Mouse (Mus musculus) intestine, postnatal 0 days (tissue): Measurements from ENCODE around the gene Cd3e. TPM values are rescaled to one million over a fixed set of nuclear protein-coding genes. Genes with fewer than 3 reads are reported as not detected.
"Not testable (repeated sequence)": the region's sequence is repeated elsewhere in the genome, so short reads cannot be mapped to it uniquely, and the experiment has no call there.

Experiments
- ATAC-seq: fragments of 200-750 bp; cut with Nextera tagmentation; 2 replicates; pipeline ENCODE4 v1.8.0; 2017; ENCODE audit warnings: mild to moderate bottlenecking, moderate TSS enrichment, moderate library complexity
- H3K27ac ChIP-seq: fragments of 300-500 bp; sonication (generic); 2 replicates; pipeline ENCODE4 v1.5.1; 2014; ENCODE audit warnings: mild to moderate bottlenecking, low read depth, low read length, moderate library complexity
- H3K27me3 ChIP-seq: fragments of 300-500 bp; sonication (generic); replicated peaks from 2 replicates; pipeline ENCODE4 v1.6.1; 2014; ENCODE audit warnings: low read length, mixed read lengths; ENCODE audit not compliant: control insufficient read depth, insufficient read depth
- H3K36me3 ChIP-seq: fragments of 300-500 bp; sonication (generic); 2 replicates; pipeline ENCODE4 v1.6.1; 2014; ENCODE audit warnings: mild to moderate bottlenecking, moderate library complexity; ENCODE audit not compliant: control insufficient read depth, insufficient read depth
- H3K4me1 ChIP-seq: fragments of 300-500 bp; sonication (generic); replicated peaks from 2 replicates; pipeline ENCODE4 v1.6.1; 2014; ENCODE audit warnings: antibody characterized with exemption, low read length, mixed read lengths; ENCODE audit not compliant: control insufficient read depth, insufficient read depth
- H3K4me2 ChIP-seq: fragments of 300-500 bp; sonication (generic); replicated peaks from 2 replicates; pipeline ENCODE4 v1.6.1; 2014; ENCODE audit warnings: low read depth, mild to moderate bottlenecking, moderate library complexity
- H3K4me3 ChIP-seq: fragments of 300-500 bp; sonication (generic); 2 replicates; pipeline ENCODE4 v1.5.1; 2014; ENCODE audit warnings: low read depth, low read length
- H3K9ac ChIP-seq: fragments of 300-500 bp; sonication (generic); 2 replicates; pipeline ENCODE4 v1.6.1; 2014; ENCODE audit warnings: mild to moderate bottlenecking, low read depth, low read length
- H3K9me3 ChIP-seq: fragments of 300-500 bp; sonication (generic); 2 replicates; pipeline ENCODE4 v1.6.1; 2016; ENCODE audit warnings: mixed run types; ENCODE audit not compliant: control insufficient read depth
- CTCF ChIP-seq: sonication (generic); IDR thresholded peaks from 2 replicates; pipeline ENCODE4 v1.5.1; 2016; ENCODE audit warnings: low read depth, mild to moderate bottlenecking, control low read depth, antibody characterized with exemption, moderate library complexity
- WGBS: fragments of 180-500 bp; shearing (Covaris S2); extraction: QIAGEN DNeasy Blood & Tissue Kit; methylation state at CpG from one replicate; pipeline ENCODE4 v1.1.7; 2014; 5-methylcytosine and 5-hydroxymethylcytosine counted together
- polyA plus RNA-seq: library from polyadenylated mRNA; unstranded; fragments of >200 nt; fragmentation: Nextera tagmentation; extraction: Ambion mirVana; gene quantifications from 2 replicates; pipeline ENCODE4 v1.2.1, GENCODE M21; 2015

Gene Cd3e
- polyA plus RNA-seq, 1 experiment from 2014 or later: 0.74 TPM

- WGBS: 60% methylated on average over 1 of the region's 1 CpGs
- Histone ChIP-seq H3K36me3 (no peaks in the 10 kb centered on the region), H3K27me3 (0 out of 2 replicates have a peak, but pooled peaks cover 9% of the 10 kb centered on the region), H3K9me3 (no peaks in the 10 kb centered on the region), H3K4me2 (no peak overlapping the region), H3K9ac (no peak overlapping the region), H3K4me3 (no peak overlapping the region), H3K27ac (no peak overlapping the region), H3K4me1 (peaks cover 4% of the 10 kb centered on the region; the same call in 1 of the 2 replicates)
- no peak for ATAC-seq
- peak; percentile 42 for TF ChIP-seq CTCF
Measured at GRCm38 (mm10) chr9:44969450-44969849, 40.0 kb downstream of the Cd3e start.

DNA sequence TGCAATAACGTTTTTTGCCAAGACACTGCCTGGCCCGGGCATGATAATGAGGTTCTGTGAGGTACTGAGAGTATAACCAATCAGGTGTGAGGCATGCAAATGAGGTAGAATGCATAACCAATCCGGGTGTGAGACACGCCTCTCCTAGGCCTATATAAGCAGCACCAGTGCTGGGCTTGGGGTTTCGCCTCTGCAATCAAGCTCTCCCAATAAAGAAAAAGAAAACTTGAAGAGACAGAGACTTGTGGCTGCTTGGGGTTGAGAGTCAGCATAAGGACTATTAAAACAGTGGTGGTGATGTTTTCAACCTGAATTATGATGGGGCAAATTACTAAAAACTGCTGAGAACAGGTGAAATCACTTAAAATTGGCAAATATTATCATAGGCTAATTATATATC lies 41.7 kb downstream of the Cd3e start:
- not testable (repeated sequence) for ATAC-seq, H3K4me3 ChIP-seq, H3K4me1 ChIP-seq, H3K36me3 ChIP-seq, H3K27me3 ChIP-seq, H3K9me3 ChIP-seq, H3K4me2 ChIP-seq, H3K9ac ChIP-seq, H3K27ac ChIP-seq
- WGBS: 78% methylated on average over 5 of the region's 5 CpGs

DNA sequence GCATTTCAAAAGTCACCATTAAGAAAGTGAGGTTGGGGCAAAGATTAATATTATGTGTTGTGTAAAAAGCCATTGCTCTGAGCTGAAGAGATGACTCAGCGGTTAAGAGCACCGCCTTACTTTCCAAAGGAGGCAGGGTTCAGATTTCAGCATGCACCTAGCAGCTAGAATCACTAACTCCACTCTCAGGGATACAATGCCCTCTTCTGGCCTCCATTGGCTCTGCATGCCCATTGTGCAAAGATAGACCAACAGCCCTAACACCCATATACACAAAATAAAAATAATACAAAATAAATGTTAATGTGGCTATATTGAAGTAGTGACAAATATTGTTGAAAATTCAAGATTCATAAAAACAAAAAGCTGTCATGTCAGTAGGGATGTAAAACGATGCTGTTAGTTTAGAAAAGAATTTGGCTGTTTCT lies 42.6 kb downstream of the Cd3e start:
- Histone ChIP-seq H3K4me2 (no peak overlapping the region), H3K27ac (no peak overlapping the region), H3K36me3 (peaks cover 6% of the 10 kb centered on the region), H3K9ac (no peak overlapping the region), H3K27me3 (0 out of 2 replicates have a peak, but pooled peaks cover 8% of the 10 kb centered on the region), H3K9me3 (no peaks in the 10 kb centered on the region), H3K4me3 (no peak overlapping the region), H3K4me1 (peaks cover 6% of the 10 kb centered on the region; the same call in 1 of the 2 replicates)
- peak; percentile 89 for TF ChIP-seq CTCF
- 21% methylated on average over 3 of the region's 3 CpGs for WGBS
- peak; percentile 44 for ATAC-seq

DNA sequence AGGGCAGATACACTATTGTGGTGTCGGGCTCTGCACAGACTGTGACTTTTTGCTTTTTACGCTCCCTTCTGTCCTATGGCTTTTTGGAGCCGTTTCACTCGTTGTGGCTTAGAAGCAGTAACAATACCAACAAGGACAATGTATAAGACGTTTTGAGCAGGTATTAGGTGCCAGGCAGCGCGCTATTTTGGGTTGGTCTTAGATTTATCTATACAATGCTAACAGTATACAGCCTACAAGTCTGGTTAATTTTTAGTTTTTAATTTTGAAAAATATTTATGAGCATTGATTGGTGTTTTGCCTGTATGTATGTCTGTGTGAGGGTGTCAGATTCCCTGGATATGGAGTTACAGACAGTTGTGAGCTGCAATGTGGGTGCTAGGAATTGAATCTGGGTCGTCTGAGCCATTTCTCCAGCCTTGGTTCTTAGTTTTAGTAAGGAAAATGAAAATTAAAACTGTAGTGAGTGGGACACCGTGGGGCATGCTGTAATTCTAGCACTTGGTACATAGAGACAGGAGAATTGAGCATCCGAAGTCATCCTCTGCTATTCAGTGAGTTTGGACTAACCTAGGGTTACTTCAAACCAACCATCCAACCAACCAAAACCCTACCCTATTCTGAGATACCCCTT lies 43.5 kb downstream of the Cd3e start:
- Histone ChIP-seq H3K27ac (peak overlapping the region; percentile 94), H3K9ac (0 out of 2 replicates have a peak overlapping the region, but pooled peaks have one; percentile 38), H3K4me1 (peaks cover 6% of the 10 kb centered on the region; the same call in 1 of the 2 replicates), H3K4me2 (peak overlapping the region; percentile 76), H3K27me3 (0 out of 2 replicates have a peak, but pooled peaks cover 4% of the 10 kb centered on the region), H3K36me3 (peaks cover 13% of the 10 kb centered on the region), H3K9me3 (no peaks in the 10 kb centered on the region), H3K4me3 (peak overlapping the region; percentile 77)
- no peak for ATAC-seq
- TF ChIP-seq CTCF: no peak
- 15% methylated on average over 10 of the region's 10 CpGs for WGBS

- under 1% methylated on average over 39 of the region's 39 CpGs for WGBS
- Histone ChIP-seq H3K27ac (peak within 1 kb of the TSS; percentile 94), H3K9ac (peak within 1 kb of the TSS; percentile 81), H3K9me3 (no peaks in the 10 kb centered on the region), H3K4me1 (peaks cover 6% of the 10 kb centered on the region; the same call in 1 of the 2 replicates), H3K27me3 (0 out of 2 replicates have a peak, but pooled peaks cover 1% of the 10 kb centered on the region), H3K4me3 (peak within 1 kb of the TSS; percentile 77), H3K4me2 (peak within 1 kb of the TSS; percentile 76), H3K36me3 (peaks cover 13% of the 10 kb centered on the region)
- no peak for TF ChIP-seq CTCF
- ATAC-seq: peak; percentile 96
Measured at GRCm38 (mm10) chr9:44965126-44965832, 44.1 kb downstream of the Cd3e start, which contains the start of gene Ube4a. TSS of gene Ube4a (minus strand) at chr9:44965600.

DNA sequence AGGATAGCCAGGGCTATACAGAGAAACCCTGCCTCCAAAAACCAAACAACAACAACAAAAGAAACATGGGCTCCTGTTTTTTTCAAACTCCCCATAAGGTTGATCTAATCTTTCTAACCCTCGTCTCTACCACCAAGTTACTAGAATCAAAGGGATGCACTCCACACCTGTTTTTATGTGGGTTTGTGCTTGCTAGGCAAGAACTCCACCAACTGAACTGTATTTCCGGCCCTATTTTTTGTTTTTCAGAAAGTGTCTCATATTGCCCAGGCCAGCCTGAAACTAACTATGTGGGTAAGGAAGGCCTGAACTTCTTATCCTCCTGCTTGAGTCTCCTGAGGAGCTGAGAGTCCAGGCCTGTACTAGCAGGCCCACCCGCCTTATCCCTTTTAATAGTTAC lies 55.0 kb downstream of the Cd3e start:
- H3K4me3 ChIP-seq: no peak overlapping the region
- TF ChIP-seq CTCF: no peak
- peaks cover 83% of the 10 kb centered on the region for H3K36me3 ChIP-seq
- no peak overlapping the region for H3K9ac ChIP-seq
- no peak overlapping the region for H3K27ac ChIP-seq
- H3K4me2 ChIP-seq: no peak overlapping the region
- H3K9me3 ChIP-seq: no peaks in the 10 kb centered on the region
- 94% methylated on average over 3 of the region's 3 CpGs for WGBS
- no peaks in the 10 kb centered on the region for H3K27me3 ChIP-seq
- ATAC-seq: no peak
- H3K4me1 ChIP-seq: no peaks in the 10 kb centered on the region

Other genes with a start within 250 kb of the Cd3e start
- 113 and 121 TPM in 2 replicates for gene Arcn1, start 241.8 kb downstream of the Cd3e start, polyA plus RNA-seq
- gene Ift46, start 241.7 kb downstream of the Cd3e start, polyA plus RNA-seq: 52.8 and 56.9 TPM in 2 replicates
- gene Tmem25, start 210.3 kb downstream of the Cd3e start, polyA plus RNA-seq: 4.2 and 4.9 TPM in 2 replicates
- gene Ttc36, start 206.6 kb downstream of the Cd3e start, polyA plus RNA-seq: 3.2 and 4.0 TPM in 2 replicates
- 2.9 and 3.4 TPM in 2 replicates for gene Kmt2a, start 128.3 kb downstream of the Cd3e start, polyA plus RNA-seq
- 1,311 and 1,336 TPM in 2 replicates for gene Atp5l, start 88.9 kb downstream of the Cd3e start, polyA plus RNA-seq
- 12.7 and 12.9 TPM in 2 replicates for gene Ube4a, start 44.0 kb downstream of the Cd3e start, polyA plus RNA-seq
- gene Cd3g, start 29.2 kb downstream of the Cd3e start, polyA plus RNA-seq: 0.61 and 0.78 TPM in 2 replicates
- 0.51 and 0.95 TPM in 2 replicates for gene Cd3d, start 27.8 kb downstream of the Cd3e start, polyA plus RNA-seq
- 9.1 and 11.0 TPM in 2 replicates for gene Mpzl2, start 30.2 kb upstream of the Cd3e start, polyA plus RNA-seq
- 6.5 and 7.5 TPM in 2 replicates for gene Mpzl3, start 45.6 kb upstream of the Cd3e start, polyA plus RNA-seq
- gene Jaml, start 69.6 kb upstream of the Cd3e start, polyA plus RNA-seq: 221 and 255 TPM in 2 replicates
- gene Scn2b, start 108.2 kb upstream of the Cd3e start, polyA plus RNA-seq: 0.96 and 1.1 TPM in 2 replicates
- gene Scn4b, start 128.8 kb upstream of the Cd3e start, polyA plus RNA-seq: 0.04 TPM in 1 of 2 replicates, not detected in the other
- 0.48 and 1.0 TPM in 2 replicates for gene BC049352, start 172.4 kb upstream of the Cd3e start, polyA plus RNA-seq
- 70.6 and 72.0 TPM in 2 replicates for gene Tmprss4, start 194.5 kb upstream of the Cd3e start, polyA plus RNA-seq